Mouse (Mus musculus): Measurements from ENCODE around the gene Mt4.

DNA sequence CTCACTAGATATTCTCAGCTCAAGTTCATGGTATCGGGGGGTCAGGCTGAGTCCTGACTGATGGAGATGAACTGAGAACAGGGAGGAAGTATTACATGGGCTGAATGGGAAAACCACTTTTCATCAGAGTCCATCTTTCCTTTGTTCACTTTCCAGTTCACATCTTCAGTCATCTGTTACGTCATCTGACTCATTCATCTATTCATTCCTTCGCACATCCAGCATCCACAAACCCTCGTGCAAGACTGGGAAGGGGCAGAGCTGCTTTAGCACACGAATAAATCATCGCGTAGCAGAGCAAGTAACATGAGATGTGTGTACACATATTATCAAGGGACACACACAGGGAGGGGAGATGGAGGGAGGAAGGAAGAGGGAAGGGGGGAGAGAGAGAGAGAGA is 805 bp upstream of the Mt4 start:
- no peak for TF ChIP-seq POLR2A (IDR thresholded peaks at IDR 0.05; ENCODE audit: borderline replicate concordance, control insufficient read depth, low read depth, low read length)
- TF ChIP-seq CTCF (IDR thresholded peaks at IDR 0.05; ENCODE audit: control insufficient read depth, insufficient read depth, low read length), result no peak
